Mouse (Mus musculus): ENCODE measurements around the gene Mrpl47.
"Not testable (repeated sequence)": the region's sequence is repeated elsewhere in the genome, so short reads cannot be mapped to it uniquely, and the experiment has no call there.

The Mrpl47 gene

DNA sequence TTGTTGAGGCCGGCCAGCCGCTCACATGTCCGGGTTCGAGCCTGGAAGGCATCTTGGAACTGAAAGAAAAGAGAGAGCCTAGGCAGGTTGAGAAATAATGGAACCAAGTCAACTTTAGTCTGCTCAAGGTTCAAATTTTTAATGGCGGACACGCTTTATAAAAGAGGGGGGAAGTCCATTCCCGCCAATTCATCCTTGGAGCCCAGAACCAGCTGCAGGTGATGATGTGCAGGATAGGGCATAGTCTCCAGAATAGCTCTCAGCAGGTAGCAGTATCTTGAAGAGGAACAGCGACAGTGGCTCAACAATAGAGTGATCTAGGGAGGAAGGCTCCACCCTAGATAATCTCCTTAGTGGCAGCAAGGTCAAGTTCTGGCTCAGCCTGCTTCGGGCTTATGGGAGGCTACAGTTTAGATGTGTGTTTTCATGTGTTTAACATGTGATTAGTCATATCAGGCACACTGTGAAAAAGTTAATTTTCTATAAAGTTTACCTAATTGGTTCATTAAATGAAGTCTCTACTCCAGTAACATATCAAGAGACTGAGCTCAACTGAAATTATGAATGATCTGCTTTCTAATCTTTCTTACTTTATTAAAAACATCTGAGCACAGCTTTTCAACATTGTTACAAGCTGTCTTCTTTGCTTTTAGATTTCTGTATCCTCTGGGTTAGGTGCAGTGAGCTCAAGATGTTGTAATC, 31.6 kb downstream of the Mrpl47 start, which contains the start of gene Actl6a:
Gene Actl6a, plus strand, starts transcription at position 652 of the 702 bp plus-strand sequence.
- DNase-seq (ENCODE audit: low spot score) = peak; percentile 5

DNA sequence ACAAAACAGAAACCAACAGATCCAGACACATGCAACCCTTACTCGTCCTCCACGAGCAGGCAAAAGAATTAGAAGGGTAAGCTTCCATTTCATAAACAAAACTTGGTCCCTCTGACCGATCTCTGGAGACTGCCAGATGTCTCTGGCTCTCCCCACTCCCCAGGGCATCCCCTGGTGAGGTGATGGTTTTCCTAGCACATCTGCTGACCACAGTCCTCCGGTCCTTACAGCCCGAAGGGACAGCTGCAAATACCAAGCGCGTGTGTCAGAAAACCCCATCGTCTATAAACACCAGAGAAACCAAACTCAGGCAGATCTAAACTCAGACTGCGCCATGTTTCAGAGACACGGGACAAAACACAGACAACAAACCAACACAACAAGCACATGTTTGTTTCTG, 32.8 kb downstream of the Mrpl47 start:
- DNase-seq (ENCODE audit: low spot score) = peak; percentile 28

DNA sequence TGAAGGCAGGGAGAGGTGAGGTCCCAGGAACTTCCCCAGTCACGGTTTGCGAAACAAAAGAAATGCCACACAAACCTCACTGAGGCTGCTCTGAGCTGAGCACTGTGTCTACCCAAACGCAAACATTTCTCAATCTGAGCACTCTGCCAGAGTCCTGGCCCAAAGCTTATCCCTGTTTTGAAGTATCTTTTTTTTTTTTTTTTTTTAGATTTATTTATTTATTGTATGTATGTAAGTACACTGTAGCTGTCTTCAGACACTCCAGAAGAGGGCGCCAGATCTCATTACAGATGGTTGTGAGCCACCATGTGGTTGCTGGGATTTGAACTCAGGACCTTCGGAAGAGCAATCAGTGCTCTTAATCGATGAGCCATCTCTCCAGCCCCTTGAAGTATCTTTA, 33.4 kb downstream of the Mrpl47 start:
- DNase-seq (ENCODE audit: low spot score) = not testable (repeated sequence)

DNA sequence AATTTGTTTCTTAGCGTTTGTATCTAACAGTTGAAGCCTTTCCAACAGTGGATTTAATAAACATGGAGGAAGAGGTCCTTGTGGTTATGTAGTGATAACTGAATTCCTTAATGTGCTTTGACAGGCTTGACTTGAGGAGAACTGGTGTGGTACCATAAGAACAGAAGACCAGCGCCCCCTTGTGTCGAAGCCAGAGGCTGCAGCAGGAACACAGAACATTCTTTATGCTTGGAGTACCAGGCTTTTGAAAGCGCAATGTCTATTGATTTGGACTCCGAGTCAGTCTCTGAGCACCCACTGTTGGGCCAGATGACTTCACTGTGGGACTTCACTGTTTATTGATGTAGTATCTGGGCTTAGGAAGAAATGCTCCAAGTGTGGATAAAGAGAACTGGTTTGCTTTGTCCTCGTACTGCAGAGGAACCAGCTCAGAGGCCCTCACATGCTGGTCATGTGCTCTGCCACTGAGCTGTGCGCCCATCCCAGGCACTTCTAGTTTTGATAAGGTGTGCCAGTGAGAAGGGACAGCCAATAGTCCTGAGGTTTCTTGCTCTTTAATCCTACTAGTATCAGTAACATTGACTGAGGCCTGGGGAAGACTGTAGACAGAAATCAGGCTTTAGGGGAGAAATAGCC, 39.1 kb downstream of the Mrpl47 start:
- peak; percentile 92 for DNase-seq (ENCODE audit: low spot score)

DNA sequence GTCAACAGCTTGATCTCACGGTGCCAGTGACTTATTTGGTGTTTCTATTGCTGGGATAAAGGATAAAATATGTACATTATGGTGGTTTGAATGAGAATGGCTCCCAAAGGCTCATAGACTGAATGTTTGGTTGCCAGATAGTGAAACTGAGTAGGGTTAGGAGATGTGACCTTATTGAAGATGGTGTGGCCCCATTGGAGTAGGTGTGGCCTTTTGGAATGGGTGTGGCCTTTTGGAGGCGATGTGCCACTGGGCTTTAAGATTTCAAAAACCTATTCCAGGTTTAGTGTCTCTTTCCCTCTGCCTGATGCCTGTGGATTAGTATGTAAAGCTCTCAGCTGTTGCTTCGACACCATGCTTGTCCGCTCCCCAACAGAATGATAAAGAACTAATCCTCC, 41.8 kb downstream of the Mrpl47 start:
- DNase-seq (ENCODE audit: low spot score) = no peak

DNA sequence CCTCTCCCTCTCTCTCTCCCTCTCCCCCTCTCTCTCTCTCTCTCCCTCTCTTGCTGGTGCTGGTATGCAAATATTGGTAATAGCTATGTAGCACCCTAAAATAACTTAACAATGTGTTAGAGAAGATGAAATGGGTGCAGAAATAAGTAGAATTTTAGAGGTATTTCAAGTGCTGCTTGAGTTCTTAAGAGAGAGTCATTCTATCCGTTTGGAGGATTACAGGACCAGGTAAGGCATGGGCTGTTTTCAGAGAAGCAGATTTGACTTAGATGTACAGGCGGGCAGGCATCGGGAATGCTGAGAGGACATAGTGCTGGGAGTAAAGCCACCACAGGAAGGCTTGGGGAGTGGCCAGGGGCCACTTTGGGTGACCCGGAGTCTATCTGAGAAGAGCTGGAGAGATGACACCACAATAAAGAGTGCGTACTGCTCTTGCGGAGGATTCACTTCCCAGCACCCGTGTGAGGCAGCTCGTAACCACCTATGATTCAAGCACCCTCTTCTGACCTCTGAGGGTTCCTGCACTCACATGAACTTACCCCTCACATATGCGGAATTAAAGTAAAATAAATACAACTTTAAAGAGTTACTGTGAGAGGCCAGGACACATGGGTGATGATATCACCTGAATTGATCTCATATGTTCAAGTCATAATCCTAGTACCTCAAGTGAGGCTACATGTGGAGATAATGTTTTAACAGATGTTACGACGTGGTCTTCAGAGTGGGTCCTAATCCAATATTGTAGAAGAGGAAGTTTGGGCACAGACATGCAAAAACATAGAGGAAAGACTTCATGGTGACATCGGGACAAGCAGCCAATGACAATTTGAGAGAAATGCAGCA, 42.4 kb downstream of the Mrpl47 start:
- DNase-seq (ENCODE audit: low spot score) = no peak

DNA sequence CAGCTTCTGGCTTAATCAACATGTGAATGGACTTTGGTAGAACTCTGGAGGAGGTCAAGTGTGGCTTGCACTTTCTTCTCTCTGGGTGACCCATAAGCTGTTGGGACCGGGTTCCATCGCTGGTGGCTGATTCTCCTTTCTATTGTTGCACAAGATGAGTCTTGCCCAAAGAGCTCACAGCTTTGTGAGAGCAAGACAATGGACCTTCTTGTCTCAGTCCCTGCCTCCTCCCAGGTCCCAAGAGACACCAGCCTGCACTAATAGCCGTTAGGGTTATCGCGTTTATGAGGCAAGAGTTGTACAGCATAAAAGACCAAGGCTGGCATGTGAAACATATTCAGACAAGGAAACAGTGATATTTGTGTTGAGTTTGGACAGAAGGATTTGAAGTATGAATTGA, 43.2 kb downstream of the Mrpl47 start:
- no peak for DNase-seq (ENCODE audit: low spot score)

DNA sequence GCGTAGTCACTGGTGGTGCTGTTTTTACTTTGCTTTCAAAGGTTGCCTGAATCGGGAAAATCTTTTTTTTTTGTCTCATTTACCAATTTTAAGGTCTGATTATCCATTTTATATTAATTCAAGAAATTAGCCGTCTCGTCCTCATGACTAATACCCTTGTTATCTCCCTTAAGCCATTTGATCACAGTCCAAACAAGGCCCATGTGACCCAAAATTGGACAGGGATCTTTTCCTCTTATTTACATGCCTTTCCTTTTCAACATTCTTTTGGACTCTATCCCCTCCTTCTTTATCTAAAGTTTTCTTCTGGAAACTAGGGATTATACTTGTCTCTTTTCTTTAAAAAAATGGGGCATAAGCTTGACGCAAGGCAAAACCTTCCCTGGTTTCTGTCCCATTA, 45.6 kb downstream of the Mrpl47 start:
- DNase-seq (ENCODE audit: low spot score) = no peak

DNA sequence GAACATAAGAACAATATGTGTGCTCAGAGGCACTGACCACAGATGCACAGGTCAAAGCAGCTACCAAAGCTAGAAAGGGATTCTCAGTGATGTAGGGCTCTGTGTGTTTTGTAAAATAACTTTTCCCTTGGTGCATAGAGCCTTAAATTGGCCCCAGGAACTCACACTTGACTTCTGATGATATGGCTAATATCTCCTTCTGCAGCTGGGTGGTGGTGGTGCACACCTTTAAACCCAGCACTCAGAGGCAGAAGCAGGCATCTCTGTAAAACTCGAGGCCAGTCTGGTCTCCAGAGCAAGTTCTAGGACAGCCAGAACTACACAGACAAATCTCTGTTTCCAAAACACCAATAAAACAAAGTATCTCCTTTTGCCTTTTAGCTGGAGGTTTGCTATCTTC, 46.5 kb downstream of the Mrpl47 start:
- no peak for DNase-seq (ENCODE audit: low spot score)

DNA sequence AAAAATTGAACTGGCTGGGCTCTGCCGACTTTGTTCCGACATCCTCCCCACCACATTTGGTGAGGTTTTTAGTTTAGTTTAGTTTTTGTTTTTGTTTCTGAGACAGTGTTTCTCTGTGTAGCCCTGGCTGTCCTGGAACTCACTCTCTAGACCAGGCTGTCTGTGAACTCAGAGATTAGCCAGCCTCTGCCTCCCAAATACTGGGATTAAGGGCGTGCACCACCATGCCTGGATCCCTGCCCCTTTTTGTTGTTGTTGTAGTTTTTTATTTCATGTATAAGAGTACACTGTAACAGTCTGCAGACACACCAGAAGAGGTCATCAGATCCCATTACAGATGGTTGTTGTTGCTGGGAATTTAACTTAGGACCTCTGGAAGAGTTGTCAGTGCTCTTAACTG, 47.4 kb downstream of the Mrpl47 start:
- DNase-seq (ENCODE audit: low spot score) = no peak

DNA sequence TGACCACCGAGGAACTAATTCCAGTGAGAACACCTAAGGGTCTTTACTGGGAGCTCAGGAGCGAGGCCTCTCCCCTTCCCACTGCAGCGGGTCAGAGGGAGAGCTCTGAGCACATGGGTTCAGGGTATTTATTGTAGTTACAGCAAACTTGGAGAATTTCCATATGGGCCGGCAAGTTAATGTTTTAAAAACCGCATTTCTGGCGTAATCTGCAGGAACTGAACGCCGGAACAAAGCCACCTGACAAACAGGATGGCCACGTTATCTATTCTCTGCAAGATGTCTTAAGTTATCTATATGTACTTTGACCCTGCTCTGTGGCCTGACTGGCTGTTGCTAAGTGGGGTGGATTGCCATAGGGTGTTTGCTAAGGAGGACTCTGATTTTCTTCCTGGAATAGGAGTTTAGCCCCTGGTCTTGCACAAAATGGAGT, 47.8 kb downstream of the Mrpl47 start:
- DNase-seq (ENCODE audit: low spot score) = no peak

DNA sequence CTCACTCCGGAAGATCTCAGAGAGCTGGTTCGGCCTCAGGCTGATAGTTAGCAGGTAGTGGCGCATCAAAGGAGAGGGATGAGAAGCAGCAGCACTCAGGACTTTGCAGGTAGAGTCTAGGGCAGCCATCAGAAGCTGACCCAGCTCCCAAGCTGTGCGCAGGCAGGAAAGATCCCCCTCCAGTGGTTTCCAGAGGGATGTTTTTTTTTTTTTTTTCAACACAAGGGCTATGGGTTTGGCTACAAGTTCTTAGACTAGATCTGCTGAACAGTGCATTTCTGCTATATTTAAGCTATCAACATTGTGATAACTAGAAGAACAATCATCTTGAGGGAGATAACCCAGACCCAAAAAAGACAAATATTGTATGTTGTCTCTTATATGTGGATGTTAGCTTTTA, 50.2 kb downstream of the Mrpl47 start:
- DNase-seq (ENCODE audit: low spot score) = peak; percentile 6

DNA sequence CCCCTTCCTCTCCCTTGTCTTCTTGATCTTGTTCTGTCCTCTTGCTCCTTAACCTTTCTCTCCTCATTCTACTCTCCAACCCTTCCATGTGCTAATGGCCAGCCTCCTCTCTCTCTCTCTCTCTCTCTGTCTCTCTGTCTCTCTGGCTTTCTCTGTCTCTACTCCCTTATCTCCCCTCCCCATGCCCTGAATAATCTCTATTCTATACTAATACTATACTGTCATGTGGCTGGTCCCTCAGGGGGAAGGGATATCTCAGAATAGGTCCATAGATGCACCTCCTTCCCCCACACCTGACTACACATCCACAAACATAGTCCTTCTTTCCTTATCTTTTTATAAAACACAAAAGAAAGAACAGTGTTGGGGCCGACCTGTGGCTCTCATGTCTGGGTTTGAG, 50.9 kb downstream of the Mrpl47 start:
- peak; percentile 7 for DNase-seq (ENCODE audit: low spot score)

DNA sequence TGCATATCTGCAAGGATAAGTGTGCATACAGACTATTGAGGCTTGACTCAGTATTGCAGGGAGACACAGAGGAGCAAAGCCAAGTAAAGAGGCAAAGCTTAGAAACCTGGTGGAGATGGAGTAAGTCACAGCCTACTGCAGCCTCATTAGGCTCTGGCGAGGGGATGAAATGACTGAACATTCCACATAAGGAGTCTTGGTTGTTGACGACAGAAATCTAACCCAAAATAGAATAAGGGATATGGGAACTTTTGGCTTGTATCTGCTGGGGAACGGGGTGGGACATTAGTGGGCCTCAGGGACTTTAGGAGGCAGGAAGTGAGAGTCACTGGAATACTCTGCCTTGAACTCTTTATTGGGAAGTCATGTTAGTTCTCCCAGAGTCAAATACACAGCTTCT, 52.8 kb downstream of the Mrpl47 start:
- DNase-seq (ENCODE audit: low spot score) = no peak

DNA sequence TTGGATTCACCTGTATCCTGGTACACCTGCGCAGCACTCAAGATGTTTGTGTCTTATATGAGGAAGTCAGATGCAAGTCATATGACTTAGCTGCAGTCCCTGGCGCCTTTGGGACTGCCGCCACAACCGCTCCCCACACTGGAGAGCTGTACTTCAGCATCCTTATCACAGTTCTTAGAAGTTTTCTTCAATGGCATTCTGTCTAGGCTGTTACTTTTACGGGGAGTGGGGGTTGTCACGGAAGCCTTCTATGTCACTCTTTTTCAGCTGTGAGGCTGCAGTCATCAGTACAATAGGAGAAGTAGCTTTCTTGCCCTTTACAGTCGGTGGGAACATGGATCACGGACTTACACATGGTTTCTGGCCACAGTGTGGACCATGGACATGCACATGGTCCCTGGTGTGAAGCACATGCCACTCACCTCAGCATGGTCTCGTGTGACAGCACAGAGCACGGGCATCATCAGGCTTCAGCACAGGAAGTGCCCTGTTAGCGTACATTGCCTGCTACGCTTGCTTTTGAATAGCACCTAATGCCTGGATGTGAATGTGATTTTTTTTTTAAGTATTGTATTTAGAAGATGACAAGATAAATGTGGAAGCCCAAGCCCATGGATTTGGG, 54.4 kb downstream of the Mrpl47 start:
- DNase-seq (ENCODE audit: low spot score) = no peak

DNA sequence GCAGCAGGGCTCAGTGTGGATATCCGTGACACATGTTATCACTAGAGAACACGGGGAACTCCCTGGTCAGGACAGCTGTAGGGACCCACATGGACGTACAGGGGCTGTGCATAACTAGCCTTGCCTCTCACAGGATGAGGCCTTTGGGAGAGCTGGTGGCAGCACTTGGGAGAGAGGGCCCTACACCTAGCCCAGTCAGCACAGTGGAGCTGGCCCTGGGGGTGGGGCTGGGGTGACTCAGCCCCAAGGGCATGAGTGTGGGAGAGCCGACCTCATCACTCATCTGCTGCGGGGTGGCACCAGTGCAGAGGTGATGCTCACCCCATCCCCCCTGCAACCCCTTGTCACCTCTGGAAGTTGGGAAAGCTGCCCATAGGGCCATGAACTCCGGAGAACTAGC, 61.0 kb downstream of the Mrpl47 start:
- DNase-seq (ENCODE audit: low spot score) = no peak
